Mouse (Mus musculus) cortical plate, adult 2 months (tissue): ENCODE results near the gene Rad9a.

Experiments used
- CTCF ChIP-seq: fragments of 200-500 bp; IDR thresholded peaks from 2 replicates; pipeline ENCODE4 v1.5.1; 2011; ENCODE audit warnings: mild to moderate bottlenecking, control low read depth, low read length; ENCODE audit not compliant: insufficient read depth; ENCODE audit errors: extremely low read depth
- POLR2A ChIP-seq: fragments of 200-500 bp; IDR thresholded peaks from 2 replicates; pipeline ENCODE4 v1.6.1; 2011; ENCODE audit warnings: mild to moderate bottlenecking, low read length, control low read depth; ENCODE audit not compliant: insufficient read depth; ENCODE audit errors: extremely low read depth

GRCm38 (mm10) chr19:4184976-4185975 lies 16.2 kb downstream of the Rad9a start:
- TF ChIP-seq CTCF (no peak), POLR2A (no peak)
